Mouse (Mus musculus) forebrain, embryonic 13.5 days (tissue): ENCODE measurements around the gene Cep170b. TPM values are rescaled to one million over a fixed set of nuclear protein-coding genes. Genes with fewer than 3 reads are reported as not detected.

Source experiments
- ATAC-seq: fragments of 200-750 bp; cut with Nextera tagmentation; 2 replicates; pipeline ENCODE4 v1.8.0; 2017
- H3K27ac ChIP-seq: fragments of 300-500 bp; sonication (generic); 2 replicates; pipeline ENCODE4 v1.5.1; 2015; ENCODE audit warnings: inconsistent platforms, mild to moderate bottlenecking, moderate library complexity
- H3K27me3 ChIP-seq: fragments of 300-500 bp; sonication (generic); 2 replicates; pipeline ENCODE4 v1.6.1; 2015; ENCODE audit warnings: mild to moderate bottlenecking, inconsistent platforms
- H3K36me3 ChIP-seq: fragments of 300-500 bp; sonication (generic); 2 replicates; pipeline ENCODE4 v1.6.1; 2015; ENCODE audit warnings: mild to moderate bottlenecking, inconsistent platforms; ENCODE audit not compliant: poor library complexity, severe bottlenecking
- H3K4me1 ChIP-seq: fragments of 300-500 bp; sonication (generic); 2 replicates; pipeline ENCODE4 v1.6.1; 2015; ENCODE audit warnings: inconsistent platforms
- H3K4me2 ChIP-seq: fragments of 300-500 bp; sonication (generic); 2 replicates; pipeline ENCODE4 v1.6.1; 2015; ENCODE audit warnings: inconsistent platforms, mild to moderate bottlenecking, moderate library complexity
- H3K4me3 ChIP-seq: fragments of 300-500 bp; sonication (generic); 2 replicates; pipeline ENCODE4 v1.5.1; 2015; ENCODE audit warnings: mild to moderate bottlenecking, inconsistent platforms
- H3K9ac ChIP-seq: fragments of 300-500 bp; sonication (generic); 2 replicates; pipeline ENCODE4 v1.6.1; 2015; ENCODE audit warnings: mild to moderate bottlenecking, inconsistent platforms
- H3K9me3 ChIP-seq: fragments of 300-500 bp; sonication (generic); replicated peaks from 2 replicates; pipeline ENCODE4 v1.6.1; 2016; ENCODE audit warnings: inconsistent platforms
- WGBS: fragments of 180-500 bp; shearing (Covaris S2); methylation state at CpG from one replicate; pipeline ENCODE4 v1.1.7; 2015; 5-methylcytosine and 5-hydroxymethylcytosine counted together
- polyA plus RNA-seq: library from polyadenylated mRNA; unstranded; fragments of >200 nt; fragmentation: Nextera tagmentation; extraction: Ambion mirVana; gene quantifications from 2 replicates; pipeline ENCODE4 v1.2.1, GENCODE M21; 2015

The Cep170b gene
- polyA plus RNA-seq, 1 experiment from 2014 or later, result 11.0 TPM

- Histone ChIP-seq H3K27ac (no peak overlapping the region), H3K4me3 (no peak overlapping the region), H3K9me3 (no peaks in the 10 kb centered on the region), H3K36me3 (no peaks in the 10 kb centered on the region), H3K9ac (no peak overlapping the region), H3K4me1 (no peaks in the 10 kb centered on the region), H3K27me3 (no peaks in the 10 kb centered on the region), H3K4me2 (no peak overlapping the region)
- WGBS, result 86% methylated on average over 4 of the region's 4 CpGs
- ATAC-seq, result no peak
Measured at GRCm38 (mm10) chr12:112761411-112761810, 41.2 kb downstream of the Cep170b start.

- Histone ChIP-seq H3K27ac (no peak overlapping the region), H3K9ac (no peak overlapping the region), H3K4me2 (no peak overlapping the region), H3K9me3 (no peaks in the 10 kb centered on the region), H3K4me3 (no peak overlapping the region), H3K27me3 (no peaks in the 10 kb centered on the region), H3K4me1 (no peaks in the 10 kb centered on the region), H3K36me3 (no peaks in the 10 kb centered on the region)
- ATAC-seq, result no peak
- 86% methylated on average over 3 of the region's 3 CpGs for WGBS
Measured at GRCm38 (mm10) chr12:112762018-112762417, 41.8 kb downstream of the Cep170b start.

- Histone ChIP-seq H3K27me3 (no peaks in the 10 kb centered on the region), H3K36me3 (no peaks in the 10 kb centered on the region), H3K4me3 (no peak overlapping the region), H3K27ac (no peak overlapping the region), H3K9me3 (no peaks in the 10 kb centered on the region), H3K4me2 (no peak overlapping the region), H3K9ac (no peak overlapping the region), H3K4me1 (no peaks in the 10 kb centered on the region)
- no peak for ATAC-seq
- 79% methylated on average over 4 of the region's 4 CpGs for WGBS
Measured at GRCm38 (mm10) chr12:112763176-112763575, 42.9 kb downstream of the Cep170b start.

GRCm38 (mm10) chr12:112764141-112764540 is 43.9 kb downstream of the Cep170b start:
- H3K4me3 ChIP-seq, result no peak overlapping the region
- H3K9me3 ChIP-seq, result no peaks in the 10 kb centered on the region
- ATAC-seq, result no peak
- H3K36me3 ChIP-seq, result no peaks in the 10 kb centered on the region
- no peak overlapping the region for H3K27ac ChIP-seq
- 90% methylated on average over 5 of the region's 5 CpGs for WGBS
- no peak overlapping the region for H3K4me2 ChIP-seq
- no peaks in the 10 kb centered on the region for H3K4me1 ChIP-seq
- H3K27me3 ChIP-seq, result no peaks in the 10 kb centered on the region
- no peak overlapping the region for H3K9ac ChIP-seq

- no peak for ATAC-seq
- Histone ChIP-seq H3K36me3 (no peaks in the 10 kb centered on the region), H3K4me1 (no peaks in the 10 kb centered on the region), H3K4me3 (no peak overlapping the region), H3K27me3 (no peaks in the 10 kb centered on the region), H3K9me3 (no peaks in the 10 kb centered on the region), H3K4me2 (no peak overlapping the region), H3K27ac (no peak overlapping the region), H3K9ac (no peak overlapping the region)
- WGBS, result 87% methylated on average over 7 of the region's 7 CpGs
Measured at GRCm38 (mm10) chr12:112764991-112765390, 44.7 kb downstream of the Cep170b start.

- no peak for ATAC-seq
- Histone ChIP-seq H3K4me3 (no peak overlapping the region), H3K36me3 (no peaks in the 10 kb centered on the region), H3K27ac (no peak overlapping the region), H3K4me1 (no peaks in the 10 kb centered on the region), H3K27me3 (no peaks in the 10 kb centered on the region), H3K9me3 (no peaks in the 10 kb centered on the region), H3K9ac (no peak overlapping the region), H3K4me2 (no peak overlapping the region)
- 95% methylated on average over 7 of the region's 7 CpGs for WGBS
Measured at GRCm38 (mm10) chr12:112766586-112766985, 46.3 kb downstream of the Cep170b start.

- Histone ChIP-seq H3K9me3 (no peaks in the 10 kb centered on the region), H3K27me3 (no peaks in the 10 kb centered on the region), H3K4me2 (no peak overlapping the region), H3K36me3 (no peaks in the 10 kb centered on the region), H3K27ac (no peak overlapping the region), H3K4me3 (no peak overlapping the region), H3K4me1 (no peaks in the 10 kb centered on the region), H3K9ac (no peak overlapping the region)
- no peak for ATAC-seq
- WGBS, result 91% methylated on average over 16 of the region's 16 CpGs
Measured at GRCm38 (mm10) chr12:112767036-112767890, 47.0 kb downstream of the Cep170b start.

- H3K4me3 ChIP-seq, result no peak overlapping the region
- H3K27ac ChIP-seq, result no peak overlapping the region
- no peak overlapping the region for H3K9ac ChIP-seq
- no peak overlapping the region for H3K4me2 ChIP-seq
- H3K4me1 ChIP-seq, result no peaks in the 10 kb centered on the region
- 86% methylated on average over 8 of the region's 8 CpGs for WGBS
- no peaks in the 10 kb centered on the region for H3K36me3 ChIP-seq
- no peaks in the 10 kb centered on the region for H3K27me3 ChIP-seq
- no peaks in the 10 kb centered on the region for H3K9me3 ChIP-seq
- ATAC-seq, result no peak
Measured at GRCm38 (mm10) chr12:112768166-112768565, 47.9 kb downstream of the Cep170b start.

- Histone ChIP-seq H3K27me3 (no peaks in the 10 kb centered on the region), H3K4me1 (no peaks in the 10 kb centered on the region), H3K4me3 (no peak overlapping the region), H3K4me2 (no peak overlapping the region), H3K36me3 (no peaks in the 10 kb centered on the region), H3K9me3 (no peaks in the 10 kb centered on the region), H3K9ac (no peak overlapping the region), H3K27ac (no peak overlapping the region)
- 84% methylated on average over 6 of the region's 6 CpGs for WGBS
- no peak for ATAC-seq
Measured at GRCm38 (mm10) chr12:112769031-112769430, 48.8 kb downstream of the Cep170b start.

GRCm38 (mm10) chr12:112769751-112770150 is 49.5 kb downstream of the Cep170b start:
- no peak for ATAC-seq
- Histone ChIP-seq H3K27me3 (no peaks in the 10 kb centered on the region), H3K4me3 (no peak overlapping the region), H3K27ac (no peak overlapping the region), H3K9ac (no peak overlapping the region), H3K4me1 (no peaks in the 10 kb centered on the region), H3K36me3 (no peaks in the 10 kb centered on the region), H3K4me2 (no peak overlapping the region), H3K9me3 (no peaks in the 10 kb centered on the region)
- WGBS, result 78% methylated on average over 2 of the region's 2 CpGs

- H3K9me3 ChIP-seq, result peaks cover 3% of the 10 kb centered on the region
- no peak for ATAC-seq
- H3K27me3 ChIP-seq, result no peaks in the 10 kb centered on the region
- no peak overlapping the region for H3K4me2 ChIP-seq
- no peak overlapping the region for H3K9ac ChIP-seq
- 71% methylated on average over 4 of the region's 4 CpGs for WGBS
- H3K27ac ChIP-seq, result no peak overlapping the region
- no peaks in the 10 kb centered on the region for H3K4me1 ChIP-seq
- H3K4me3 ChIP-seq, result no peak overlapping the region
- no peaks in the 10 kb centered on the region for H3K36me3 ChIP-seq
Measured at GRCm38 (mm10) chr12:112770396-112770795, 50.1 kb downstream of the Cep170b start.

GRCm38 (mm10) chr12:112772306-112772705 is 52.1 kb downstream of the Cep170b start:
- H3K27me3 ChIP-seq, result no peaks in the 10 kb centered on the region
- H3K4me2 ChIP-seq, result no peak overlapping the region
- no peak overlapping the region for H3K27ac ChIP-seq
- no peaks in the 10 kb centered on the region for H3K4me1 ChIP-seq
- WGBS, result 93% methylated on average over 14 of the region's 14 CpGs
- no peak for ATAC-seq
- H3K36me3 ChIP-seq, result no peaks in the 10 kb centered on the region
- H3K9ac ChIP-seq, result no peak overlapping the region
- no peak overlapping the region for H3K4me3 ChIP-seq
- peaks cover 7% of the 10 kb centered on the region for H3K9me3 ChIP-seq

GRCm38 (mm10) chr12:112773366-112773765 is 53.1 kb downstream of the Cep170b start:
- Histone ChIP-seq H3K4me2 (no peak overlapping the region), H3K9me3 (peaks cover 7% of the 10 kb centered on the region), H3K27ac (no peak overlapping the region), H3K27me3 (no peaks in the 10 kb centered on the region), H3K4me1 (no peaks in the 10 kb centered on the region), H3K9ac (no peak overlapping the region), H3K36me3 (no peaks in the 10 kb centered on the region), H3K4me3 (no peak overlapping the region)
- ATAC-seq, result no peak
- 41% methylated on average over 9 of the region's 9 CpGs for WGBS
